Mouse (Mus musculus) urinary bladder, postnatal 14 days (tissue): ENCODE results near the gene 4932438A13Rik.

Experiments used
- DNase-seq: peaks from one replicate; pipeline ENCODE4 v3.0.0; 2021; ENCODE audit warnings: low spot score

4932438A13Rik gene

GRCm38 (mm10) chr3:36941572-36941971, 78.7 kb downstream of the 4932438A13Rik start:
- no peak for DNase-seq

GRCm38 (mm10) chr3:36942108-36942507, 79.2 kb downstream of the 4932438A13Rik start:
- DNase-seq, result peak; percentile 61

GRCm38 (mm10) chr3:36943706-36944105, 80.8 kb downstream of the 4932438A13Rik start:
- no peak for DNase-seq

GRCm38 (mm10) chr3:37037979-37038378, 175.1 kb downstream of the 4932438A13Rik start:
- DNase-seq, result no peak

- no peak for DNase-seq
Measured at GRCm38 (mm10) chr3:37039811-37040210, 176.9 kb downstream of the 4932438A13Rik start.

- no peak for DNase-seq
Measured at GRCm38 (mm10) chr3:37051491-37051890, 188.6 kb downstream of the 4932438A13Rik start.

- DNase-seq, result no peak
Measured at GRCm38 (mm10) chr3:37063406-37063805, 200.5 kb downstream of the 4932438A13Rik start, which contains the start of gene Adad1. Gene Adad1 (plus strand): TSS chr3:37063527.

- DNase-seq, result peak; percentile 68
Measured at GRCm38 (mm10) chr3:37073211-37073610, 210.3 kb downstream of the 4932438A13Rik start.

GRCm38 (mm10) chr3:37084860-37085259, 222.0 kb downstream of the 4932438A13Rik start:
- no peak for DNase-seq

- no peak for DNase-seq
Measured at GRCm38 (mm10) chr3:37090721-37091120, 227.8 kb downstream of the 4932438A13Rik start.
